Mouse (Mus musculus) forebrain, embryonic 13.5 days (tissue): Measurements from ENCODE around the gene Syt5. TPM values are rescaled to one million over a fixed set of nuclear protein-coding genes. Genes with fewer than 3 reads are reported as not detected.
A peak's percentile ranks its signal among the peaks of the same experiment; 100 is the strongest.
"Not testable (repeated sequence)": the region's sequence is repeated elsewhere in the genome, so short reads cannot be mapped to it uniquely, and the experiment has no call there.

ENCODE experiments used
- ATAC-seq: fragments of 200-750 bp; cut with Nextera tagmentation; 2 replicates; pipeline ENCODE4 v1.8.0; 2017
- H3K27ac ChIP-seq: fragments of 300-500 bp; sonication (generic); 2 replicates; pipeline ENCODE4 v1.5.1; 2015; ENCODE audit warnings: inconsistent platforms, mild to moderate bottlenecking, moderate library complexity
- H3K27me3 ChIP-seq: fragments of 300-500 bp; sonication (generic); 2 replicates; pipeline ENCODE4 v1.6.1; 2015; ENCODE audit warnings: mild to moderate bottlenecking, inconsistent platforms
- H3K36me3 ChIP-seq: fragments of 300-500 bp; sonication (generic); 2 replicates; pipeline ENCODE4 v1.6.1; 2015; ENCODE audit warnings: mild to moderate bottlenecking, inconsistent platforms; ENCODE audit not compliant: poor library complexity, severe bottlenecking
- H3K4me1 ChIP-seq: fragments of 300-500 bp; sonication (generic); 2 replicates; pipeline ENCODE4 v1.6.1; 2015; ENCODE audit warnings: inconsistent platforms
- H3K4me2 ChIP-seq: fragments of 300-500 bp; sonication (generic); 2 replicates; pipeline ENCODE4 v1.6.1; 2015; ENCODE audit warnings: inconsistent platforms, mild to moderate bottlenecking, moderate library complexity
- H3K4me3 ChIP-seq: fragments of 300-500 bp; sonication (generic); 2 replicates; pipeline ENCODE4 v1.5.1; 2015; ENCODE audit warnings: mild to moderate bottlenecking, inconsistent platforms
- H3K9ac ChIP-seq: fragments of 300-500 bp; sonication (generic); 2 replicates; pipeline ENCODE4 v1.6.1; 2015; ENCODE audit warnings: mild to moderate bottlenecking, inconsistent platforms
- H3K9me3 ChIP-seq: fragments of 300-500 bp; sonication (generic); replicated peaks from 2 replicates; pipeline ENCODE4 v1.6.1; 2016; ENCODE audit warnings: inconsistent platforms
- WGBS: fragments of 180-500 bp; shearing (Covaris S2); methylation state at CpG from one replicate; pipeline ENCODE4 v1.1.7; 2015; 5-methylcytosine and 5-hydroxymethylcytosine counted together
- polyA plus RNA-seq: library from polyadenylated mRNA; unstranded; fragments of >200 nt; fragmentation: Nextera tagmentation; extraction: Ambion mirVana; gene quantifications from 2 replicates; pipeline ENCODE4 v1.2.1, GENCODE M21; 2015

The Syt5 gene
- polyA plus RNA-seq, 1 experiment from 2014 or later = 64.0 TPM

- no peak overlapping the region for H3K4me3 ChIP-seq
- no peak for ATAC-seq
- peaks cover 2% of the 10 kb centered on the region for H3K4me1 ChIP-seq
- peaks cover 26% of the 10 kb centered on the region; the same call in 1 of the 2 replicates for H3K36me3 ChIP-seq
- no peak overlapping the region for H3K27ac ChIP-seq
- H3K9me3 ChIP-seq = no peaks in the 10 kb centered on the region
- no peak overlapping the region for H3K9ac ChIP-seq
- H3K4me2 ChIP-seq = no peak overlapping the region
- H3K27me3 ChIP-seq = no peaks in the 10 kb centered on the region
- 53% methylated on average over 4 of the region's 4 CpGs for WGBS
Observed at GRCm38 (mm10) chr7:4537181-4537580, 10.2 kb downstream of the Syt5 start.

DNA sequence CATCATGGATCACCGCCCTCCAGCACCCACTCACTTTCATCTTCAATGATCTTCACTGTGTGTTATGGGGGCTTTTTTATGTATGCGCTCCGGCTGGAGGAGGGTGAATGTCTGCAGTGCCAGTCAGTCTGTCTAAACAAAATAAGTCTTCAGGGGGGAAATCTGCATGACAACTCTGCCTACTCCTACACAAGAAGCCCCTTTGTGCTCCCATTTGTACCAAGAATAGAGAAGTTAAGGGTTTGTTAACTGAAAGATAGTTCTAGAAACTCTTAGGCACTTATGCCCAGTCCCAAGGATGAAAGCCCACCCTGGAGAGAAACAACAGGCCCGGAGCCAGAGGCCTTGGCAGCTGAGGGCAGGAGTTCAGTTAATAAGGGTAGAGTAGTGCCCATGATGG is 11.0 kb downstream of the Syt5 start:
- Histone ChIP-seq H3K4me3 (no peak overlapping the region), H3K9ac (no peak overlapping the region), H3K9me3 (no peaks in the 10 kb centered on the region), H3K27me3 (no peaks in the 10 kb centered on the region), H3K4me2 (no peak overlapping the region), H3K36me3 (peaks cover 19% of the 10 kb centered on the region; the same call in 1 of the 2 replicates), H3K27ac (no peak overlapping the region), H3K4me1 (peaks cover 8% of the 10 kb centered on the region)
- 85% methylated on average over 4 of the region's 4 CpGs for WGBS
- ATAC-seq = no peak

GRCm38 (mm10) chr7:4532005-4532729 is 15.2 kb downstream of the Syt5 start, which contains the start of gene Dnaaf3:
Gene Dnaaf3 (minus strand): TSS chr7:4532453.
- Histone ChIP-seq H3K9ac (peak within 1 kb of the TSS; percentile 58), H3K27ac (no peak within 1 kb of the TSS), H3K4me1 (peaks cover 8% of the 10 kb centered on the region), H3K27me3 (peaks cover 6% of the 10 kb centered on the region), H3K9me3 (no peaks in the 10 kb centered on the region), H3K36me3 (no peaks in the 10 kb centered on the region), H3K4me3 (peak within 1 kb of the TSS; percentile 34), H3K4me2 (peak within 1 kb of the TSS; percentile 59)
- peak; percentile 86 for ATAC-seq
- 2% methylated on average over 28 of the region's 28 CpGs for WGBS

DNA sequence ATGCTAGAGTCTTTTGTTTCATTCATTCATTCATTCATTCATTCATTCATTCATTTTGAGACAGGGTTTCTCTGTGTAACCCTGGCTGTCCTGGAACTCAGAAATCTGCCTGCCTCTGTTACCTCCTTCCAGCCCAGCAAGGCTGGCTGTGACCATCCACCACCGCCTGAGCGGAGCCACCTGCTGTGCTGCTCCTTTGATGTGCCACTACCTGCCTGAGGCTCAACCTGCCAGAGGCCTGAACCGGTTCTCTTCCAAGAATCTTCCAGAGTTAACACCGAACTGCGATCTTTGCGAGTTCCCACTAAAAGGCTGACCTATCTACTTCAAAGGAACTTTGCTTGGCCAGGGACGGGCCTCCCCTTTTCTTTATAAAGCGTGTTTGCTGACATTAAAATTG is 17.2 kb downstream of the Syt5 start:
- not testable (repeated sequence) for H3K27ac ChIP-seq, H3K9ac ChIP-seq, ATAC-seq, H3K9me3 ChIP-seq, H3K36me3 ChIP-seq, H3K4me2 ChIP-seq, H3K4me3 ChIP-seq
- WGBS = 58% methylated on average over 8 of the region's 8 CpGs
- Histone ChIP-seq H3K4me1 (peaks cover 22% of the 10 kb centered on the region), H3K27me3 (peaks cover 10% of the 10 kb centered on the region)

DNA sequence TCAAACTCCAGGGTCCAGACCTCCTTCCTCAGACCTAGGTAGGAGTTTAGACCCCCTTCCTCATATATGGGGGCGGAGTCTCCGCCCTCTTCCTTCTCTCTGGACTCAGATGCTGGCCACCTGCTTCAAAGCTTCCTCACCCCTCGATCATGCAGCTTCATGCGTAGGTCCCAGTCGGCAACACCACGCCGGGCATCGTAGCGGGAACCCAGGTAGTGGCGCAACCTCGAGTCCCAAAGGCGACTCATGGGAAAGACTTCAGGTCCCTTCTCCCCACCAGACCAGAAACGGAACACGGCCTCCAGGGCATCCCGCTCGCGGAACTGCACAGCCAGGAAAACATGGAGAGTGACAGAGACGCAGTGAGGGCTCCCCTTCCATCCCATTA is 20.0 kb downstream of the Syt5 start:
- H3K4me2 ChIP-seq = peak overlapping the region; percentile 60; the same call in 1 of the 2 replicates
- H3K4me1 ChIP-seq = peaks cover 21% of the 10 kb centered on the region
- H3K9ac ChIP-seq = no peak overlapping the region
- H3K27me3 ChIP-seq = peaks cover 13% of the 10 kb centered on the region
- no peak for ATAC-seq
- no peak overlapping the region for H3K4me3 ChIP-seq
- H3K27ac ChIP-seq = no peak overlapping the region
- H3K9me3 ChIP-seq = no peaks in the 10 kb centered on the region
- 48% methylated on average over 18 of the region's 18 CpGs for WGBS
- H3K36me3 ChIP-seq = no peaks in the 10 kb centered on the region

GRCm38 (mm10) chr7:4526341-4527301 is 20.7 kb downstream of the Syt5 start:
- Histone ChIP-seq H3K9me3 (no peaks in the 10 kb centered on the region), H3K27me3 (peaks cover 19% of the 10 kb centered on the region), H3K4me2 (peak overlapping the region; percentile 60), H3K36me3 (no peaks in the 10 kb centered on the region), H3K4me3 (peak overlapping the region; percentile 33), H3K4me1 (peaks cover 14% of the 10 kb centered on the region), H3K9ac (peak overlapping the region; percentile 54), H3K27ac (peak overlapping the region; percentile 51; the same call in 1 of the 2 replicates)
- 26% methylated on average over 40 of the region's 40 CpGs for WGBS
- ATAC-seq = peak; percentile 96

- not testable (repeated sequence) for H3K9ac ChIP-seq, H3K27ac ChIP-seq, H3K36me3 ChIP-seq, H3K9me3 ChIP-seq, ATAC-seq, H3K4me3 ChIP-seq, H3K4me2 ChIP-seq
- Histone ChIP-seq H3K4me1 (peaks cover 21% of the 10 kb centered on the region), H3K27me3 (peaks cover 31% of the 10 kb centered on the region)
- 64% methylated on average over 15 of the region's 15 CpGs for WGBS
Observed at GRCm38 (mm10) chr7:4524212-4524922, 23.0 kb downstream of the Syt5 start, which contains the start of gene Tnni3. Gene Tnni3 (minus strand): TSS chr7:4524229.

- H3K4me2 ChIP-seq = no peak overlapping the region
- ATAC-seq = no peak
- H3K27ac ChIP-seq = no peak overlapping the region
- 91% methylated on average over 33 of the region's 33 CpGs for WGBS
- H3K4me1 ChIP-seq = peaks cover 21% of the 10 kb centered on the region
- no peak overlapping the region for H3K9ac ChIP-seq
- no peak overlapping the region for H3K4me3 ChIP-seq
- H3K36me3 ChIP-seq = no peaks in the 10 kb centered on the region
- H3K9me3 ChIP-seq = no peaks in the 10 kb centered on the region
- H3K27me3 ChIP-seq = peaks cover 31% of the 10 kb centered on the region
Observed at GRCm38 (mm10) chr7:4523205-4524130, 23.9 kb downstream of the Syt5 start.

GRCm38 (mm10) chr7:4522292-4522691 is 25.0 kb downstream of the Syt5 start:
- ATAC-seq = no peak
- no peak overlapping the region for H3K27ac ChIP-seq
- no peak overlapping the region for H3K9ac ChIP-seq
- no peak overlapping the region for H3K4me3 ChIP-seq
- peaks cover 21% of the 10 kb centered on the region for H3K4me1 ChIP-seq
- 89% methylated on average over 6 of the region's 6 CpGs for WGBS
- H3K27me3 ChIP-seq = peaks cover 26% of the 10 kb centered on the region
- H3K9me3 ChIP-seq = no peaks in the 10 kb centered on the region
- H3K4me2 ChIP-seq = no peak overlapping the region
- no peaks in the 10 kb centered on the region for H3K36me3 ChIP-seq

DNA sequence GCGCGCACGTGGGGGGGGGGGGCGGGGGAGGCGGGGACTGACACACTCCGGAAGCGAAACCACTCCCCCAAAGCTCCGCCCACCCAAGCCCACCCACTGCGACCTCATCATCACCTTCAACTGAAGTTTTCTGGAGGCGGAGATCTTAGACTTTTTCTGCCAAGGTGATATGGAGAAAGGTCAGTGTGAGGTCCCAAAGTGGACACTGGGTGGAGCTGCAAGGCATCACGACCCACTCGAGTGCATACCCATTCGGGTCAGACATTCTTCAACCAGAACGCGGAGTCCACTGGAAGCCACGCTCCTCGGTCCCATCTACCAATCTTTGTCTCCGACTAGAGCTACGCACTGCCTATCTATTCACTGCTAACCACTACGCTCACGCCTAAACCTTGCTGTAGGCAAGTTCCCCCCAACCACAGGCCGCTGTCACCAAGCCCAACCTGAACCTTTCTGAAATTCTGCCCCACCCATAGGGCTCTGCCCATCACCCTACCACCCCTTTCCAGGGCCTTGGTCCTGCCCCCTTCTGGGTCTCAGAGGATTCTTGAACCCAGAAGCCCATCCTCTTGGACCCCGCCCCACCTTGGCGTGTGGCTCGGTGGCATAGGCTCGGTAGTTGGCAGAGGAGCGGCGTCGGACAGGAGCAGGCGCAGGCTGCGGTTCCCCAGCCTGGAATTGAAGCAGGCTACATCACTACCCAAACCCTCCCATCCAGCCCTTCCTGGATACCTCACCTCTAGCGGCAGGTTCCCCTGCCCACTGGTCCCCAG is 25.9 kb downstream of the Syt5 start:
- 0 out of 2 replicates have a peak overlapping the region, but pooled peaks have one; percentile 21 for H3K9ac ChIP-seq

More for the DNA sequence above, 25.9 kb downstream of the Syt5 start:
- no peaks in the 10 kb centered on the region for H3K9me3 ChIP-seq
- peak overlapping the region; percentile 25 for H3K4me3 ChIP-seq
- peaks cover 21% of the 10 kb centered on the region for H3K27me3 ChIP-seq
- 36% methylated on average over 31 of the region's 32 CpGs for WGBS
- H3K4me1 ChIP-seq = peaks cover 16% of the 10 kb centered on the region; the same call in 1 of the 2 replicates
- no peak for ATAC-seq
- H3K27ac ChIP-seq = no peak overlapping the region
- H3K4me2 ChIP-seq = peak overlapping the region; percentile 48
- H3K36me3 ChIP-seq = no peaks in the 10 kb centered on the region
